Mouse (Mus musculus) CD4-positive, CD25-positive, alpha-beta regulatory T cell, adult 9 weeks (primary cell): ENCODE results near the gene Ints12. TPM values are rescaled to one million over a fixed set of nuclear protein-coding genes. Genes with fewer than 3 reads are reported as not detected.

ENCODE experiments used
- polyA plus RNA-seq: library from polyadenylated mRNA; unstranded; fragments of 100-300 nt; shearing (Covaris generic); gene quantifications from one replicate; pipeline ENCODE4 v1.2.1, GENCODE M21; 2017

Gene Ints12
- polyA plus RNA-seq = 23.6 TPM

DNA sequence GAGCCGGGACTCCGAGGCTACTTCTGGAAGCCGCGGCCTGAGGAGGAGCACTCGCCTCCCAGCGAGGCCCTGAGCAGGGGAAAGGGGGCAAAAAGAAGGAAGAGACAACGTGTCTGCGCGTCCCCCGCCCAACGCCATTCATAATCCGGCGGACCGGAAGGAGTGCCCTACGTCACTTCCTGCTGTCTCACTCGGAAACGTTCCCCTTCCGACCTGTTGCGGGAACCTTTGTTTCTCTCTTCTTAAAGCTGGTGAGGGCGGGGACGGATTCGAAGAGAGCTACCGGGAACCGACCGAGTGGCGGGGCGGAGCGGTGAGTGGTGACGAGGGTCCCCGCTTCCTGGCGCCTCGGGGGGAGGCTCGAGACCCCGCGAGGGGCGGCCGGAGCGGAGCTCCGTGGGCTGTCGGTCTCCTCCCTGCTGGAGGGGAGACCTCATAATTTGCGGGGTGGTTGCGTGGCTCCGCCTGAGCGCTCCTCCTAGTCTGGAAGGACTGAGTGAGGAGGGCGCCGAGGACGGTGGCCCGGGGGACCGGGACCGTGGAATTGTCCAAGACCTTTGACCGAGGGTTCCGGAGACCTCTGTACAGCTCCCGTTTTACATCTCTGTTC, at the start of gene Ints12, which contains the start of gene Gstcd:
TSS of gene Ints12 (plus strand) at position 177 of the 610 bp plus-strand sequence.
TSS of gene Gstcd (minus strand) at position 370 of the 610 bp plus-strand sequence.

Other genes with a start within 250 kb of the Ints12 start
- gene Npnt, start 141.5 kb upstream of the Ints12 start, polyA plus RNA-seq = 0.65 TPM
- gene Gstcd, start 193 bp downstream of the Ints12 start, polyA plus RNA-seq = 1.9 TPM
- not detected for gene Arhgef38, start 143.1 kb downstream of the Ints12 start, polyA plus RNA-seq
- 21.7 TPM for gene Ppa2, start 218.3 kb downstream of the Ints12 start, polyA plus RNA-seq